Mouse (Mus musculus): ENCODE data around the gene Cntd1.
A peak's percentile ranks its signal among the peaks of the same experiment; 100 is the strongest.

Cntd1 gene

GRCm38 (mm10) chr11:101278223-101279192 lies at the start of gene Cntd1, which contains the start of gene Coa3:
TSS of gene Cntd1 (plus strand) at chr11:101279012.
TSS of gene Coa3 (minus strand) at chr11:101279114.
- peak; percentile 66 to 81 for DNase-seq (ENCODE audit: low spot score in 2 of 2)

- no peak for DNase-seq (ENCODE audit: low spot score in 2 of 2)
Observed at GRCm38 (mm10) chr11:101229361-101229900, 49.4 kb upstream of the Cntd1 start.

- DNase-seq (ENCODE audit: low spot score in 2 of 2) = no peak
Observed at GRCm38 (mm10) chr11:101230061-101230511, 48.7 kb upstream of the Cntd1 start.

GRCm38 (mm10) chr11:101230526-101230925 lies 48.3 kb upstream of the Cntd1 start:
- no peak for DNase-seq (ENCODE audit: low spot score in 2 of 2)

GRCm38 (mm10) chr11:101230991-101231871 lies 47.6 kb upstream of the Cntd1 start:
- DNase-seq (ENCODE audit: low spot score in 2 of 2) = peak in 1 of 2 experiments; percentile 31

- no peak for DNase-seq (ENCODE audit: low spot score in 2 of 2)
Observed at GRCm38 (mm10) chr11:101232010-101232839, 46.6 kb upstream of the Cntd1 start.

GRCm38 (mm10) chr11:101233240-101233639 lies 45.6 kb upstream of the Cntd1 start:
- no peak for DNase-seq (ENCODE audit: low spot score in 2 of 2)

- no peak for DNase-seq (ENCODE audit: low spot score in 2 of 2)
Observed at GRCm38 (mm10) chr11:101234124-101234523, 44.7 kb upstream of the Cntd1 start.

GRCm38 (mm10) chr11:101235429-101235828 lies 43.4 kb upstream of the Cntd1 start:
- DNase-seq (ENCODE audit: low spot score in 2 of 2) = no peak

GRCm38 (mm10) chr11:101236782-101237181 lies 42.0 kb upstream of the Cntd1 start:
- no peak for DNase-seq (ENCODE audit: low spot score in 2 of 2)

GRCm38 (mm10) chr11:101238071-101238647 lies 40.7 kb upstream of the Cntd1 start:
- no peak for DNase-seq (ENCODE audit: low spot score in 2 of 2)

GRCm38 (mm10) chr11:101245071-101245470 lies 33.7 kb upstream of the Cntd1 start:
- DNase-seq (ENCODE audit: low spot score in 2 of 2) = no peak

- no peak for DNase-seq (ENCODE audit: low spot score in 2 of 2)
Observed at GRCm38 (mm10) chr11:101245855-101246701, 32.7 kb upstream of the Cntd1 start, which contains the start of gene Ramp2. TSS of gene Ramp2 (plus strand) at chr11:101246028.

- no peak for DNase-seq (ENCODE audit: low spot score in 2 of 2)
Observed at GRCm38 (mm10) chr11:101246702-101247012, 32.2 kb upstream of the Cntd1 start.

- DNase-seq (ENCODE audit: low spot score in 2 of 2) = no peak
Observed at GRCm38 (mm10) chr11:101247521-101248030, 31.2 kb upstream of the Cntd1 start.

- no peak for DNase-seq (ENCODE audit: low spot score in 2 of 2)
Observed at GRCm38 (mm10) chr11:101248258-101248994, 30.4 kb upstream of the Cntd1 start.

GRCm38 (mm10) chr11:101251031-101251430 lies 27.8 kb upstream of the Cntd1 start:
- no peak for DNase-seq (ENCODE audit: low spot score in 2 of 2)

- DNase-seq (ENCODE audit: low spot score in 2 of 2) = no peak
Observed at GRCm38 (mm10) chr11:101252941-101253340, 25.9 kb upstream of the Cntd1 start.
